In genomic region chr10:19582806-19583430, GRCm38 (mm10) we compare ENCODE assay signal across 18 mouse cellular contexts. TPM values are rescaled to one million over a fixed set of nuclear protein-coding genes. Genes with fewer than 3 reads are reported as not detected.
DNase-seq lines count a peak whose midpoint lies in the region; ATAC-seq and TF ChIP-seq lines count a peak whose summit lies in the region.
"Had no signal": no experiment of that assay in that cellular context is flagged by ENCODE, and none has a peak within 500 bp of the region (broad histone marks: within the 10 kb centered on the region; RNA-seq: fewer than 3 reads in every experiment).

No protein-coding gene starts in this region.

- H3K9me3 ChIP-seq in liver, embryonic 14.5 days (ENCODE audit: control insufficient read depth, low read length) = no peaks in the 10 kb centered on the region
- no peaks in the 10 kb centered on the region for H3K9me3 ChIP-seq in stomach, postnatal 0 days (ENCODE audit: control insufficient read depth, low read length)
- H3K9me3 ChIP-seq: embryonic facial prominence, embryonic 10.5 days; forebrain, embryonic 10.5 days; limb, embryonic 13.5 days had no signal

- no peak for TF ChIP-seq EP300 in heart, adult 2 months (IDR thresholded peaks at IDR 0.05; ENCODE audit: insufficient read depth, low read depth, low read length)
- peak; percentile 48; the same call in 1 of the 2 replicates for TF ChIP-seq EP300 in liver, embryonic 14.5 days (IDR thresholded peaks at IDR 0.05; ENCODE audit: low read depth)
- TF ChIP-seq EP300 in stomach, postnatal 0 days (optimal IDR thresholded peaks at IDR 0.05) = no peak

- H3K27ac ChIP-seq in heart, adult 2 months = peak overlapping the region; percentile 57
- H3K27ac ChIP-seq in spleen, adult 2 months (ENCODE audit: insufficient read depth, low read length) = peak overlapping the region; percentile 73
- peak overlapping the region; percentile 41 for H3K27ac ChIP-seq in liver, embryonic 14.5 days
- peak overlapping the region; percentile 73 for H3K27ac ChIP-seq in stomach, postnatal 0 days (replicated peaks)
- H3K27ac ChIP-seq: embryonic facial prominence, embryonic 10.5 days; forebrain, embryonic 10.5 days; limb, embryonic 13.5 days had no signal

- TF ChIP-seq POLR2A in heart, adult 2 months (IDR thresholded peaks at IDR 0.05; ENCODE audit: insufficient read depth, low read depth, low read length) = no peak
- no peak for TF ChIP-seq POLR2A in spleen, adult 2 months (IDR thresholded peaks at IDR 0.05; ENCODE audit: low read depth, low read length)

- WGBS in heart, adult 2 months = 48% methylated on average over 7 of the region's 7 CpGs
- 25% methylated on average over 7 of the region's 7 CpGs for WGBS in spleen, adult 2 months
- WGBS in liver, embryonic 14.5 days (ENCODE audit: insufficient replicate concordance) = 13% methylated on average over 7 of the region's 7 CpGs
- WGBS in stomach, postnatal 0 days = 57% methylated on average over 7 of the region's 7 CpGs

- H3K27me3 ChIP-seq in heart, adult 2 months (ENCODE audit: control insufficient read depth, insufficient read depth, low read length) = no peaks in the 10 kb centered on the region
- no peaks in the 10 kb centered on the region for H3K27me3 ChIP-seq in spleen, adult 2 months (ENCODE audit: control insufficient read depth, insufficient read depth, low read length)
- no peaks in the 10 kb centered on the region for H3K27me3 ChIP-seq in liver, embryonic 14.5 days (ENCODE audit: control insufficient read depth, insufficient read depth, low read length)
- H3K27me3 ChIP-seq in stomach, postnatal 0 days (ENCODE audit: control insufficient read depth, insufficient read depth, low read length) = no peaks in the 10 kb centered on the region
- H3K27me3 ChIP-seq: limb, embryonic 13.5 days had no signal

- DNase-seq in heart, adult 2 months = no peak
- DNase-seq in heart, postnatal 4 days = no peak
- DNase-seq in spleen, adult 2 months (ENCODE audit: low read depth in 1 of 2, low spot score in 2 of 2) = no peak
- DNase-seq in spleen, postnatal 10 days (ENCODE audit: low spot score in 2 of 2) = no peak
- DNase-seq in liver, embryonic 14.5 days (ENCODE audit: low read depth in 3 of 3, low spot score in 3 of 3) = no peak
- DNase-seq in stomach, postnatal 0 days (ENCODE audit: low spot score) = no peak
- DNase-seq in adrenal gland, adult (ENCODE audit: inconsistent age in 2 of 2, low spot score in 1 of 2) = no peak
- no peak for DNase-seq in left cerebral cortex, adult 9 months (ENCODE audit: low spot score in 2 of 2)
- DNase-seq: cerebellum, adult 11 months; gastrocnemius, postnatal 10 days; layer of hippocampus, adult 9-11 months; spleen, adult 18-20 months had no signal

- intact Hi-C loops in heart, adult 2 months (cut with DNase I) = loop anchor here (1.0 kb wide), 1 partner anchor 20 kb away; no protein-coding TSS in a partner anchor

- no peak for TF ChIP-seq CTCF in heart, adult 2 months (IDR thresholded peaks at IDR 0.05)
- no peak for TF ChIP-seq CTCF in spleen, adult 2 months (IDR thresholded peaks at IDR 0.05; ENCODE audit: extremely low read depth, insufficient read depth, insufficient read length, insufficient replicate concordance)
- no peak for TF ChIP-seq CTCF in liver, embryonic 14.5 days (IDR thresholded peaks at IDR 0.05; ENCODE audit: low read depth)
- no peak for TF ChIP-seq CTCF in stomach, postnatal 0 days (IDR thresholded peaks at IDR 0.05; ENCODE audit: low read depth)

- H3K4me1 ChIP-seq in heart, adult 2 months (ENCODE audit: control insufficient read depth, insufficient read depth, low read length) = peaks cover 8% of the 10 kb centered on the region
- peaks cover 24% of the 10 kb centered on the region for H3K4me1 ChIP-seq in spleen, adult 2 months (ENCODE audit: control insufficient read depth, insufficient read depth, insufficient read length)
- peaks cover 21 to 48% of the 10 kb centered on the region in 2 experiments for H3K4me1 ChIP-seq in liver, embryonic 14.5 days (replicated peaks; ENCODE audit: control insufficient read depth in 2 of 2, insufficient read depth in 2 of 2, low read length in 1 of 2)
- H3K4me1 ChIP-seq in stomach, postnatal 0 days (replicated peaks; ENCODE audit: control insufficient read depth, insufficient read depth) = no peaks in the 10 kb centered on the region

- ATAC-seq in liver, embryonic 14.5 days (ENCODE audit: insufficient read depth) = peak; percentile 50; the same call in 1 of the 2 replicates
- ATAC-seq in stomach, postnatal 0 days (ENCODE audit: low FRiP score, low TSS enrichment) = peak; percentile 16; the same call in 1 of the 2 replicates
- ATAC-seq: hindbrain, embryonic 16.5 days had no signal

- no peak overlapping the region for H3K9ac ChIP-seq in heart, adult 2 months (ENCODE audit: low read depth, low read length)
- H3K9ac ChIP-seq in liver, embryonic 14.5 days (replicated peaks) = no peak overlapping the region; the same call in 1 of the 2 replicates
- no peak overlapping the region for H3K9ac ChIP-seq in stomach, postnatal 0 days (ENCODE audit: low read length)
- H3K9ac ChIP-seq: limb, embryonic 13.5 days had no signal

- H3K4me3 ChIP-seq in heart, adult 2 months = no peak overlapping the region
- no peak overlapping the region for H3K4me3 ChIP-seq in spleen, adult 2 months (ENCODE audit: extremely low read depth, insufficient read depth, insufficient read length)
- no peak overlapping the region for H3K4me3 ChIP-seq in liver, embryonic 14.5 days (ENCODE audit: insufficient read depth in 1 of 2, low read depth in 2 of 2, low read length in 2 of 2)
- no peak overlapping the region for H3K4me3 ChIP-seq in stomach, postnatal 0 days (ENCODE audit: low read depth, low read length)
- H3K4me3 ChIP-seq: embryonic facial prominence, embryonic 10.5 days; forebrain, embryonic 10.5 days; limb, embryonic 13.5 days; myocyte had no signal

- H3K79me2 ChIP-seq in heart, adult 2 months (replicated peaks; ENCODE audit: control insufficient read depth, insufficient read depth, low read length) = no peaks in the 10 kb centered on the region

- peaks cover 8% of the 10 kb centered on the region for H3K36me3 ChIP-seq in heart, adult 2 months (ENCODE audit: control insufficient read depth, insufficient read depth, low read length)
- no peaks in the 10 kb centered on the region for H3K36me3 ChIP-seq in spleen, adult 2 months (ENCODE audit: control insufficient read depth, insufficient read depth, low read length)
- H3K36me3 ChIP-seq in liver, embryonic 14.5 days (replicated peaks; ENCODE audit: control insufficient read depth, insufficient read depth, low read depth) = no peaks in the 10 kb centered on the region
- no peaks in the 10 kb centered on the region for H3K36me3 ChIP-seq in stomach, postnatal 0 days (ENCODE audit: control insufficient read depth, insufficient read depth, low read length)
- H3K36me3 ChIP-seq: embryonic facial prominence, embryonic 10.5 days; forebrain, embryonic 10.5 days; limb, embryonic 13.5 days had no signal

- peak overlapping the region; percentile 11; the same call in 1 of the 2 replicates for H3K4me2 ChIP-seq in liver, embryonic 14.5 days (ENCODE audit: low read depth)
- H3K4me2 ChIP-seq in stomach, postnatal 0 days (replicated peaks; ENCODE audit: low read depth) = no peak overlapping the region
- H3K4me2 ChIP-seq: limb, embryonic 13.5 days had no signal

RNA-seq across cellular contexts. Expression of gene Ifngr1, which starts 8.8 kb away (rescaled TPM):
- total RNA-seq in heart, adult 2 months (2021) = 10 to 100 TPM; 48.2 to 51.2 TPM
- 27.2 and 40.3 TPM in 2 replicates for polyA plus RNA-seq in heart, adult 2 months (2012; rRNA removed)
- total RNA-seq in heart, postnatal 4 days (2021) = 10 to 100 TPM; 31.6 to 32.1 TPM
- polyA plus RNA-seq in spleen, adult 2 months (2012; rRNA removed) = 36.6 and 40.4 TPM in 2 replicates
- polyA plus RNA-seq in liver, embryonic 14.5 days (2012; rRNA removed) = 12.6 and 17.1 TPM in 2 replicates
- 36.4 and 39.5 TPM in 2 replicates for polyA plus RNA-seq in liver, embryonic 14.5 days (2014; fragmentation: Nextera tagmentation; extraction: Ambion mirVana)
- polyA plus RNA-seq in stomach, postnatal 0 days (2015; fragmentation: Nextera tagmentation; extraction: Ambion mirVana) = 72.1 and 72.9 TPM in 2 replicates

RNA-seq across cellular contexts. Expression of gene Il22ra2, which starts 38.9 kb away (rescaled TPM):
- total RNA-seq in heart, adult 2 months (2021) = not detected
- not detected in 2 replicates for polyA plus RNA-seq in heart, adult 2 months (2012; rRNA removed)
- total RNA-seq in heart, postnatal 4 days (2021) = not detected
- polyA plus RNA-seq in spleen, adult 2 months (2012; rRNA removed) = 0.55 and 0.65 TPM in 2 replicates
- 0.01 and 0.03 TPM in 2 replicates for polyA plus RNA-seq in liver, embryonic 14.5 days (2012; rRNA removed)
- 0.08 and 0.18 TPM in 2 replicates for polyA plus RNA-seq in liver, embryonic 14.5 days (2014; fragmentation: Nextera tagmentation; extraction: Ambion mirVana)
- not detected in 2 replicates for polyA plus RNA-seq in stomach, postnatal 0 days (2015; fragmentation: Nextera tagmentation; extraction: Ambion mirVana)
- total RNA-seq: adrenal gland, adult 18-20 months; gastrocnemius, postnatal 10 days had no signal
- polyA plus RNA-seq: embryonic facial prominence, embryonic 10.5 days; forebrain, embryonic 10.5 days; hindbrain, embryonic 16.5 days; limb, embryonic 13.5 days; myocyte had no signal
